Mouse (Mus musculus): ENCODE results near the gene Mrpl38. TPM values are rescaled to one million over a fixed set of nuclear protein-coding genes. Genes with fewer than 3 reads are reported as not detected.

The Mrpl38 gene
- polyA plus RNA-seq (2012; ENCODE audit: insufficient read depth, insufficient read length, missing spikeins), result 19.2 and 31.8 TPM in 2 replicates

DNA sequence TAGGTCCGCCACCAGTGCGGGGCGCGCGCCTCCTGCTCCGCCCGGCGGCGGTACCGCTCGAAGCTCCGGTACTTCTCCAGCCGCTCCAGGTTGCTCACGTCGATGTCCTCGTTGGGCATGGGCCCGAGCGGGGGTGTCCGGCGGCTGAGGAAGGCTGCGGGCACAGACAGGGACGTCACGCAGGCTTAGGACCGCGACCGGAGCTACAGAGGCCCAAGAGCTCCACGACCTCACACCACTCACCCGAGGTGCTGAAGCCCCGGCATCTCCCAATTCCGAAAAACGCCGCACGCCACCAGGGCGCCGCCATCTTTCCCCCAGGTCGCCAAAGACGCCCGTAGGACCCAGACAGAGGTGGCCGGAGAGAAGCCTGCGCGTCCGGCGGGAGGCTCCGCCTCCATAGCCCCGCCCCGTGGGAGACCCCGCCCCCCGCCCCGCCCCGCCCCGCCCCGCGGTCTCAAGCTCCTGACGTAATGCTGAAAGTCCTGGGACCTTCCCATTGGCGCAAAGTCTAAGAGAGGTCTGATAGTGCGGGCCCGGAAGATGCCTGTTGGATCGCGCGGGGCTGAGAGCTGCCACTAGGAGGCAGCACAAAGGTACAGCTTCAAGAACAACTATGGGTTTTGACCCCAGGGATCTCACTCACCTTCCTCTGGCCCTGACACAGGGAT lies at the start of gene Mrpl38:
TSS of gene Mrpl38 (minus strand) at position 401 of the 671 bp plus-strand sequence.
- peak; percentile 55 for TF ChIP-seq CTCF (IDR thresholded peaks at IDR 0.05; ENCODE audit: low read depth, low read length)
- no peak for TF ChIP-seq POLR2A (IDR thresholded peaks at IDR 0.05; ENCODE audit: borderline replicate concordance, low read depth, low read length)
- Histone ChIP-seq H3K4me3 (ENCODE audit: insufficient read depth, low read length) (peak within 1 kb of the TSS; percentile 73), H3K27ac (ENCODE audit: insufficient read depth, low read depth, low read length) (peak within 1 kb of the TSS; percentile 14; the same call in 1 of the 2 replicates), H3K4me1 (ENCODE audit: control insufficient read depth, insufficient read depth, low read length) (peaks cover 19% of the 10 kb centered on the region)

DNA sequence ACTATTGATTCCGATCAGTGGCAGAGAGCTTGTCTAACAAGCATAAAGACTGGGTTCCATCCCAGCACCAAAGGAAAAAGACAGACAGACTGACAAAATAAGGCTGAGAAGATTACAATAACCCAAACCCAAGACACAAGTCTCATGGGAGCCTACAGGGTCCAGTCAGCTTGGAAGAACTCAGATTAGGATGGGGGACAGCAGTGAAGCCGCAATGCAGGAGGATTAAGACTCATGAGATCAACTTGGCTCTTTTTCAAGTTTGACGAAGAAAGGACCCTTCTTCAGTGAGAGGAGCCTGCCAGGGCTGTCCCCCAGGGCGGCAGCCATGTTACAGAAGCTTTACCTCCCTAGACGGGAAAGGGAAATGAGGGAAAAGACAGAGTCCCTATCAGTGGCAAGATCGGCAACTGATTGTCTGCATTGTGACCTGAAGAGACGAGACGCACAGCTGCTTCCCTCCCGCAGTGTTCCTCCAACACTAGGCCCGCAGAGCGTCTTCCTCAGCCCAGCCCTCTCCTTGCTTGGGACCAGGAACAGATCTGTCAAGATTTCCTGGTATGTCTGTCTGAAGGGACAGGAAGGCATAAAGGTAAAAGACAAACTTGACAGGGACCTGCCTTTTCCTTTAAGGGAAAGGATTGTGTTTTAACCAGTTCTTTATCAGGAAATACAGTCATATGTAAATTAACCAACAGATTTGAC lies 48.7 kb upstream of the Mrpl38 start:
- Histone ChIP-seq H3K4me3 (ENCODE audit: insufficient read depth, low read length) (no peak overlapping the region), H3K4me1 (ENCODE audit: control insufficient read depth, insufficient read depth, low read length) (no peaks in the 10 kb centered on the region), H3K27ac (ENCODE audit: insufficient read depth, low read depth, low read length) (no peak overlapping the region)
- no peak for TF ChIP-seq CTCF (IDR thresholded peaks at IDR 0.05; ENCODE audit: low read depth, low read length)
- TF ChIP-seq POLR2A (IDR thresholded peaks at IDR 0.05; ENCODE audit: borderline replicate concordance, low read depth, low read length), result no peak

DNA sequence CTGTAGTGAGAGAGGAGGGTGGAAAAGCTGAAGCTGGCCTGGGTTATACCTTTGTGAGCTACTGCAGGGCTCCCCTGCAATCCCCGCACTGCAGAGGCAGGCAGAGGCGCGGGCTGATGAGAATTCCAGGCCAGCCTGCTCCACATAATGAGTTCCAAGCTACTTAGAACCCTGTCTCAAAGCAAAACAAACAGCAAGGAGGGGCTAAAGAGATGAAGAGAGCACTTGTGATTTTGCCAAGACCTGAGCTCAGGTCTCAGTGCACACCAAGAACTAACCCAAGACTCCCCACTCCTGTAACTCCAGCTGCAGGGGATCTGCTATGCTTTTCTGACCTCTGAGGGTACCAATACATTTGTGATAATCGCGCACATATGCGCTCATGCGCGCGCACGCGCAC lies 47.7 kb upstream of the Mrpl38 start:
- Histone ChIP-seq H3K4me1 (ENCODE audit: control insufficient read depth, insufficient read depth, low read length) (no peaks in the 10 kb centered on the region), H3K4me3 (ENCODE audit: insufficient read depth, low read length) (no peak overlapping the region), H3K27ac (ENCODE audit: insufficient read depth, low read depth, low read length) (no peak overlapping the region)
- TF ChIP-seq CTCF (IDR thresholded peaks at IDR 0.05; ENCODE audit: low read depth, low read length), result no peak
- TF ChIP-seq POLR2A (IDR thresholded peaks at IDR 0.05; ENCODE audit: borderline replicate concordance, low read depth, low read length), result no peak

DNA sequence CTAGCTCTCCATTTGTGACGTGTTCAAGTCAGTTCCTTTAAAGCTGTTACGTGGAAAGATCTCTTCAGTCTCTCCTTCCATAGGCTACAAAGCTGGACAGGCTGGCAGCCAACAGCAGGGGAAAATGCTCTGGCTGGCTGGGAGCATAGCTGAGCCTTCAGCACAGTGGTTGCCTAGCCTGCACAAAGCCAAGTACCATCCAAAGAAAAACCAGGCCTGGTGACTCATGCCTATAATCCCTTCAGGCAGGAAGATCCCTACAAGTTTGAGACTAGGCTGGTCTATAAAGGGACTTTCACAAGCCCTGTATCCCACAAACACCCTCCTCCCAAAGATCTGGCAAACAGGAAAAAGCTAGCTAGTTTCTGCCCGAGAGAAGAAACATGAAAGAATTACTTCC lies 47.2 kb upstream of the Mrpl38 start:
- no peak for TF ChIP-seq POLR2A (IDR thresholded peaks at IDR 0.05; ENCODE audit: borderline replicate concordance, low read depth, low read length)
- no peak for TF ChIP-seq CTCF (IDR thresholded peaks at IDR 0.05; ENCODE audit: low read depth, low read length)
- Histone ChIP-seq H3K4me3 (ENCODE audit: insufficient read depth, low read length) (no peak overlapping the region), H3K27ac (ENCODE audit: insufficient read depth, low read depth, low read length) (no peak overlapping the region), H3K4me1 (ENCODE audit: control insufficient read depth, insufficient read depth, low read length) (no peaks in the 10 kb centered on the region)

DNA sequence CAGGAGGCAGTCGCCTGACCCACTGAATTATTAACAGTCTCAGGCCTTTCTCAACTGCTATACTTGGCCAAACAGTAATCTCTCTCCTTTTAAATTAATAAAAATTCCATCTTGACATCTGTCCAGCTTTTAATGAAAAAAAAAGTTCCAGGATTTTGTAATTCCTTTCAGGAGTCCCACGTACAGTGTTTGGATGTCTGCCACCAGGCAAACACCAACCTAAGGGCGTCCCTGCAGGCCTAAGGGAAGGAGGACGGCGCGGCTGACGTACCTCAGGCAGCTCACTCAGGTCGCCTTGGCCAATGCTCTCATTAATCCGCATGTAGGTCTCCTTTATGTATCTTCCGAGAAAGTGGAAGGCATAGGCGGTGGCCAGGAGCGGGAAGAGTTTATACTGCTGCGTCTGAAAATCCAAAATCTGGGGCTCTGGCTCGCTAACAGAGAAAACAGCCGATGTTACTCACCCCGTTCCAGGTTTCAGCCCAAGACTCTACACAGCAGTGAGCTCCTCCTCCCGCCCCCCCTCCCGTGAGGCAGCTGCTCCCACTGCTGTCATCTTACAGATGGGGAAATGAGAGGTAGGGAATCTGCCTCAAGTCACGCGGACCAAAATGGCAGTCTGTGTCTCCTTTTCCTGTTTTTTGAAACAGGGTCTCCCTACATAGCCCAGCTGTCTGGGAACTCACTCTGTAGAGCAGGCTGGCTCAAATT lies 39.9 kb upstream of the Mrpl38 start:
- H3K4me3 ChIP-seq (ENCODE audit: insufficient read depth, low read length), result no peak overlapping the region
- H3K4me1 ChIP-seq (ENCODE audit: control insufficient read depth, insufficient read depth, low read length), result no peaks in the 10 kb centered on the region
- H3K27ac ChIP-seq (ENCODE audit: insufficient read depth, low read depth, low read length), result no peak overlapping the region
- TF ChIP-seq CTCF (IDR thresholded peaks at IDR 0.05; ENCODE audit: low read depth, low read length) (no peak), POLR2A (IDR thresholded peaks at IDR 0.05; ENCODE audit: borderline replicate concordance, low read depth, low read length) (no peak)

DNA sequence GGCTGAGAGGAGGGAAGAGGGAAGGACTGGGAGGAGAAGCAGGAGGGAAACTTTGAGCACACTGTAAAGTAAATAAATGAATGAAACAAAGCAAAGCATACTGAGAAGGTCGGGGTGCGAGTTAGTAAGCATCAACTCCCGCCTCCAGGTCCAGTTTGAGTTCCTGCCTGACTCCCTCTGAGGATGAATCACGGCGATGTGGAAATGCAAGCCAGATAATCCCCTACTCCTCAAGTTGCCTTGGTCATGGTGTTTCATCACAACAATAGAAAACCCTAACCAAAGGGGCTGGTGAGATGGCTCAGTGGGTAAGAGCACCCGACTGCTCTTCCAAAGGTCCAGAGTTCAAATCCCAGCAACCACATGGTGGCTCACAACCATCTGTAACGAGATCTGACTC lies 37.3 kb upstream of the Mrpl38 start:
- Histone ChIP-seq H3K4me3 (ENCODE audit: insufficient read depth, low read length) (no peak overlapping the region), H3K27ac (ENCODE audit: insufficient read depth, low read depth, low read length) (no peak overlapping the region), H3K4me1 (ENCODE audit: control insufficient read depth, insufficient read depth, low read length) (peaks cover 1% of the 10 kb centered on the region)
- TF ChIP-seq CTCF (IDR thresholded peaks at IDR 0.05; ENCODE audit: low read depth, low read length) (no peak), POLR2A (IDR thresholded peaks at IDR 0.05; ENCODE audit: borderline replicate concordance, low read depth, low read length) (no peak)

DNA sequence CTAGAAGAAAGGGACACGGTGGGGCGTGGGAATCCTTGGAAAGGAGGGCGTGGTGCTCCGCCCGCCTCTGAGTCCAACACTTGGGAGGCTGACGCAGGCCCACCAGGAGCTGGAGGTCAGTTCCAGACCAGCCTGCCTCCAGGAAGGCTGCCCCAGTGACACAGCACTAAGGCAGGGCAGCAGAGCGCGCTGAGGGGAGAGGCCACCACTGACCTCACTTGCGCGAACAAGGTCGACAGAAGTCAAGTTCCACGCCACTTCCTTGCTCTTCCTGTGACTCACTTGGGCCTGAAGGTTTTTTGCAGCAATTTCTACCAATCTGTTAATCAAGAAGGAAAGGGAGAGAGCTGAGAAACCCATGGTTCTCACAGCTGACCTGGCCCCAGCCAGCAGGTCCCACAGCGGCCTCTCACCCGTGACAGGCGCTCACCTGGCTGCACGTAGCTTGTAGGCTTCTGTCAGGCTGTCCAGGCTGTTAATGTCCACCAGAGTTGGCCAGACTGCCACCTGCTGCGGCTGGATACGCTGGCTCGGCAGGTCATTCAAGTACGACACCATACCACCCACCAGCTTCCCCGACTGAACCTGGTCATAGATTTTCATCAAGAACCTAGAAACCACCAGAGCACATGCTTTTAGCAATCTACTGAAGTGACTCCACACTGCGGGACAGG lies 36.2 kb upstream of the Mrpl38 start:
- H3K27ac ChIP-seq (ENCODE audit: insufficient read depth, low read depth, low read length), result no peak overlapping the region
- TF ChIP-seq POLR2A (IDR thresholded peaks at IDR 0.05; ENCODE audit: borderline replicate concordance, low read depth, low read length) (no peak), CTCF (IDR thresholded peaks at IDR 0.05; ENCODE audit: low read depth, low read length) (no peak)
- H3K4me1 ChIP-seq (ENCODE audit: control insufficient read depth, insufficient read depth, low read length), result peaks cover 10% of the 10 kb centered on the region
- no peak overlapping the region for H3K4me3 ChIP-seq (ENCODE audit: insufficient read depth, low read length)

DNA sequence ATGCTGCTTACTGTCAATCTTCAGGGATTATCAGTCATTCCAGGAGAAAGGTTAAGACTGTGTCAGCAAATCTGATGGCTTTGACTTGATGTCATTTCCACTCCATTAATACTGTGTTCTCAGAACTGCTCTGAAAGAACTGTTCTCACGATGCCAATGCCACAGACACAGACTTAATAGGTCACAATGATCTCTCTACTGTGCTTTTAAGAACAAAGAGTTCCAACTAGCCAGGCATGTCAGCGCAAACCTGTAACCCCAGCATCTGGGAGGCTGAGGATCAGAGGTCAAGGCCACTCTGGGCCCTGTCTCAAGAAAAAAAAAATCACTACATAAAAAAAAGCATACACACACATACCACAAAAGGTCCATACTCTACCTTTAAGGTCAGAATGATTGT lies 33.3 kb upstream of the Mrpl38 start:
- no peak overlapping the region for H3K4me3 ChIP-seq (ENCODE audit: insufficient read depth, low read length)
- TF ChIP-seq CTCF (IDR thresholded peaks at IDR 0.05; ENCODE audit: low read depth, low read length), result no peak
- TF ChIP-seq POLR2A (IDR thresholded peaks at IDR 0.05; ENCODE audit: borderline replicate concordance, low read depth, low read length), result no peak
- no peak overlapping the region for H3K27ac ChIP-seq (ENCODE audit: insufficient read depth, low read depth, low read length)
- peaks cover 16% of the 10 kb centered on the region for H3K4me1 ChIP-seq (ENCODE audit: control insufficient read depth, insufficient read depth, low read length)

DNA sequence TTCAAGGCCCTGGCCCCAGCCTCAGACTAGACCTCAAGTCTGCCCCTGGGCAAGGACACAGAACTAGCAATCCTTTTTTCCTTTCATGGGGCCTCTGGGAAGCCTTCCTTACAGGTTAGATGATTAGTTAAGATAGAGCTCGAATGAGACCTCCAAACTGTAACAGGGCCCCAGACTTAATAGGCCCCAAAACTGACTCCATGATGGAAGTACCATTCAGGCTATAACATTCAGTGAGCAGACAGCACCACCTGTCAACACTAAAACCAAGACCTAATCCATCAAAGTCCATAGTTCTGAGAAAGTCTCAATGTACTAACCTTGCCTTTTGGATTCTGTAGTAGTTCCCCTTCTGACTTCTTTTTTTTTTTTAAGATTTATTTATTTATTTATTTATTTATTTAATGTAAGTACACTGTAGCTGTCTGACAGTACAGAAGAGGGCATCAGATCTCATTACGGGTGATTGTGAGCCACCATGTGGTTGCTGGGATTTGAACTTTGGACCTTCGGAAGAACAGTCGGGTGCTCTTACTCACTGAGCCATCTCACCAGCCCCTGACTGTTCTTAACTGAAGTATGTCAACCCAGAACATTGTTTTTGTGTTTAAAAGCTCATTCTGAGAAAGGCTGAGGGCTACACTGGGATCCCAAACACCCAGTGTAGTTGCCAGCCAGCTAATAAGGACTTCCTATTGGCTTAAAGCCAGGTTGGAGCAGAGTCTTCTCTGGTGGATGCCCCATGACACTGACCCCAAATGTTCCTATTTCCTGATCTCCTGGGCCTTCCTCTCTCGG lies 31.5 kb upstream of the Mrpl38 start:
- Histone ChIP-seq H3K27ac (ENCODE audit: insufficient read depth, low read depth, low read length) (no peak overlapping the region), H3K4me1 (ENCODE audit: control insufficient read depth, insufficient read depth, low read length) (peaks cover 17% of the 10 kb centered on the region), H3K4me3 (ENCODE audit: insufficient read depth, low read length) (no peak overlapping the region)
- TF ChIP-seq POLR2A (IDR thresholded peaks at IDR 0.05; ENCODE audit: borderline replicate concordance, low read depth, low read length) (no peak), CTCF (IDR thresholded peaks at IDR 0.05; ENCODE audit: low read depth, low read length) (no peak)
